ENCODE assay signal across 9 mouse cellular contexts in the genomic region with DNA sequence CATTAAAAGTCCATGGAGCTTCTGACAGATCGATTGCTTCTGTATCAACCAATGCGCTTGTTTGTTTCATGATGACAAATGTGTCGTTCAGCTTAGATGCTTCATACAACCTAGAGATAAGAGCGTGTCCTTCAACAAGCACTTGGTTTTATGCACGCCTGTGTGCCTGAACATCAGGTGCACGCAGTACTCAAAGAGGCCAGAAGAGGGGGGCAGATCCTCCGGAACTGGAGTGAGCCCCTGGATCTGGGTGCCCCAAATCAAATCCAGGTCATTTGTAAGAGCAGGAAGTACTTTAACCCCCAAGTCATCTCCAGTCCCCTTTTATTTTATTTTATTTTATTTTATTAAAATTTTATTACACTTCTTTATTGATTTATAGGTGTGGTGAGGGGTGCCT.
DNase-seq lines count a peak whose midpoint lies in the region; TF ChIP-seq lines count a peak whose summit lies in the region.
"Had no signal": no experiment of that assay in that cellular context is flagged by ENCODE, and none has a peak within 500 bp of the region (broad histone marks: within the 10 kb centered on the region; RNA-seq: fewer than 3 reads in every experiment).

No protein-coding gene starts in this region.

- no peaks in the 10 kb centered on the region for H3K4me1 ChIP-seq in cerebellum, adult 2 months (ENCODE audit: control insufficient read depth, insufficient read depth, low read length)
- H3K4me1 ChIP-seq: liver, embryonic 15.5 days had no signal

- no peak for DNase-seq in cerebellum, adult 2 months
- DNase-seq in cerebellum, adult 11-12 months: no peak
- DNase-seq in layer of hippocampus, adult 2 months (ENCODE audit: low spot score in 2 of 2): no peak
- no peak for DNase-seq in layer of hippocampus, adult 9-10 months (ENCODE audit: low spot score)
- DNase-seq in ES-CJ7 (ENCODE audit: low read depth, low spot score): peak; percentile 34
- DNase-seq in kidney, postnatal 36 days: peak; percentile 8 to 68
- no peak for DNase-seq in spleen, adult 18-20 months
- DNase-seq in ovary, postnatal 10 days (ENCODE audit: low spot score): no peak

- WGBS in cerebellum, adult 2 months: 74% methylated on average over 7 of the region's 7 CpGs

- peak; percentile 21; the same call in 1 of the 2 replicates for TF ChIP-seq CTCF in cerebellum, adult 2 months (IDR thresholded peaks at IDR 0.05; ENCODE audit: borderline replicate concordance, insufficient read depth, low read depth, low read length)
- TF ChIP-seq CTCF in layer of hippocampus, adult 2 months (conservative IDR thresholded peaks at IDR 0.05): peak; percentile 70

- TF ChIP-seq POLR2A in cerebellum, adult 2 months (IDR thresholded peaks at IDR 0.05; ENCODE audit: borderline replicate concordance, insufficient read depth, low read length): no peak

- H3K27ac ChIP-seq in cerebellum, adult 2 months (ENCODE audit: insufficient read depth, low read length): no peak overlapping the region
- H3K27ac ChIP-seq in layer of hippocampus, adult 2 months: no peak overlapping the region
- H3K27ac ChIP-seq: liver, embryonic 15.5 days had no signal

- no peak overlapping the region for H3K4me3 ChIP-seq in cerebellum, adult 2 months (replicated peaks; ENCODE audit: insufficient read depth, low read depth, low read length)
- H3K4me3 ChIP-seq in layer of hippocampus, adult 2 months: no peak overlapping the region
- H3K4me3 ChIP-seq: liver, embryonic 15.5 days had no signal

- H3K27me3 ChIP-seq in cerebellum, adult 2 months (ENCODE audit: control insufficient read depth, insufficient read depth, low read length): no peaks in the 10 kb centered on the region
- H3K27me3 ChIP-seq: liver, embryonic 15.5 days had no signal

Comparison
In these comparisons a context has a peak if more than half of its experiments do, and no peak if none do; other contexts are left out.
1. DNase-seq: peak in ES-CJ7 (single experiment) and kidney, postnatal 36 days (2 of 2); none in cerebellum, adult 2 months (0 of 2), cerebellum, adult 11-12 months (single experiment), layer of hippocampus, adult 2 months (0 of 2), layer of hippocampus, adult 9-10 months (single experiment), spleen, adult 18-20 months (0 of 2) and ovary, postnatal 10 days (single experiment).